Mouse (Mus musculus) left cerebral cortex, postnatal 14 days (tissue): ENCODE results near the gene Mapkapk3. TPM values are rescaled to one million over a fixed set of nuclear protein-coding genes. Genes with fewer than 3 reads are reported as not detected.
A peak's percentile ranks its signal among the peaks of the same experiment; 100 is the strongest.

ENCODE experiments used
- DNase-seq, 2 experiments: peaks; one replicate each; pipeline ENCODE4 v3.0.0; 2021 to 2022; ENCODE audit warnings: low spot score in 2 of 2, mixed read lengths in 1 of 2
- intact Hi-C: fragments of 180-260 bp; cut with DNase I; formaldehyde crosslinking; loops from one replicate; pipeline ENCODE4 v1.15.1; 2025
- total RNA-seq, 2 experiments: library from RNA; stranded (reverse); gene quantifications; 2 replicates each; pipeline ENCODE4 v1.2.3; 2021

The Mapkapk3 gene
- total RNA-seq, 2 experiments from 2014 or later: 2.4 to 2.7 TPM

DNA sequence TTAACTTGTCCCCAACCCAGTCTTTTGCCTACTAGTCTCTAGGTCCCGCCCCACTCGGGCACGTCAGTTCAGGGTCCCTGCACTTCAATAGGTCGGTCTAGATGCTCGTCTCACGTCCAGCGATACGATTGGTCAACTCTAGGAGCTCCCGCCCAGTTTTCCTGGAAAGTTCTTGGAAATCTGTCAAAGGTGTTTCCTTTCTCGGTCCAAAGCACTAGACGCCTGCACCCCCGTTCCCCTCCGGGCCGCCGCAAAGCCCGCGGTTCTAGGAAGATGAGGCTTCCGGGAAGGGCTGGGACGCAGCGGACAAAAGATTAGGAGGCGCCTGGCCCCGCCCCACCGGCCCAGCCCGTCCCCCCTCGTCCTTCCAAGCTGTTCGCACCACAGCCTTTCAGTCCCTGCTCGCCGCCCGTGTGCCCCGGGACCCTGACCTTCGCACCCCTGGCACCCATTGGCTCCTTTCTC, 6.9 kb upstream of the Mapkapk3 start:
- intact Hi-C loops: no loop called here
- DNase-seq: peak; percentile 93 to 94

DNA sequence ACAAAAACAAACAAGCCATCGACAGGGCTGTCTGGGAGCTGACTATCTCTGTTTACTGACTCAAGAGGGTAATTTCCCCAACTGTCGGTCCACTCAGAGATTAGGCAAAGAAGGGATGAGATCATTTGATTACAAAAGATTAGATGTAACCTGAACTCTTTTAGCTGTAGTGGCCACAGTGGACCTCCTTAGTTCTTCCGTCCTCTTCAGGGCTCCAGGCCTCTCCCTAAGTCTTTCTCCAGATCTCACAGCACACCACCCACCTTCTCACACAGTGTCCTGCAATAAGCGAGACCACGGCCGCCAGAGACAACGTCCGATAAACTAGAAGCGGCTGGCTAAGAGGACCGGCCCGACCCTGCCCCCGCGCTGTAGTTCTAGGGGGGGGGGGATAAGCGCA, 6.4 kb upstream of the Mapkapk3 start:
- intact Hi-C loops: no loop called here
- no peak for DNase-seq

DNA sequence AAGGTAGTCTGAATTCAATTTTAAA, 6.2 kb upstream of the Mapkapk3 start, which contains the start of gene Cish:
Gene Cish (plus strand): TSS at position 11 of the 25 bp plus-strand sequence.
- intact Hi-C loops: no loop called here

DNA sequence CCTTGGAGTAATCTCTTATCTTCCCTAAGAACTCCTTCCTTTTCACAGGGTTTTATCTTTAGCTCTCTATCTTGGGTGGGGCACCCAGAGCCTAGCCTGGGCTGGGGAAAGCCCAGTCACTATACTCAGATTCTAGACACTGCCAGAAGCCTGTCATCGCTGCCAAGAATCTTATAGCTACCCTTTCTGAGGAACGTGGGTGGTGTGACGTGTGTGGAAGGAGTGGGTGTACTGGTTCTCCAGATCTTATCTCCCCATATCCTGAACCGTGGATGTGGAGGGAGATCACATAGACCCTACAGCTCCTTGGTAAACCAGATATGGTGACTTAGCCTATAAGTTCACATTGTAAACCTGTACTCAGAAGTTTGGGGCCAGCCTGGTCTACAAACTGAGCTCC, 5.9 kb upstream of the Mapkapk3 start:
- peak; percentile 50 to 55 for DNase-seq
- intact Hi-C loops: loop anchor here (2.0 kb wide), 2 partner anchors 61 to 219 kb away; no protein-coding TSS in a partner anchor

More for the DNA sequence above, 6.2 kb upstream of the Mapkapk3 start, which contains the start of gene Cish:
- no peak for DNase-seq

DNA sequence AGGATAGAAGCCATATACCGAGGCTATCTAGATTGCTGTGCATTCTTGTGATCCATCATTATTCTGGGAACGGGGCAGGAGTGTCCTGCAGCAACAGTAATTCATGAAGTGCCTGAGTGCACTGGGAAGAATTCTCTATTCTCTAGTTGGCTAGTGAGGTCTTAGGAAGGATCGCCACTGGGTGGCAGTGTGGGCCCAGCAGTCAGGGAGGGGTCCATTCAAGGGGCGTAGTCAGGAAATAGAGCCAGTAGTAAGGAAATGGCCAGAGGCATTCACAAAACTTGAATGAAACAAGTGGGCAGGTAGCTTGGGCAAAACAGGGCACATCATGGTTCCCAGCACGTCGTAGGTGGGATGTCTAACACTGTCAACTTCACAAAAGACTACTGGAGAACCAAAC, 4.6 kb upstream of the Mapkapk3 start:
- DNase-seq: peak; percentile 70 to 81
- intact Hi-C loops: loop anchor here (1.0 to 5.0 kb wide), 5 partner anchors 42 to 392 kb away; no protein-coding TSS in a partner anchor

DNA sequence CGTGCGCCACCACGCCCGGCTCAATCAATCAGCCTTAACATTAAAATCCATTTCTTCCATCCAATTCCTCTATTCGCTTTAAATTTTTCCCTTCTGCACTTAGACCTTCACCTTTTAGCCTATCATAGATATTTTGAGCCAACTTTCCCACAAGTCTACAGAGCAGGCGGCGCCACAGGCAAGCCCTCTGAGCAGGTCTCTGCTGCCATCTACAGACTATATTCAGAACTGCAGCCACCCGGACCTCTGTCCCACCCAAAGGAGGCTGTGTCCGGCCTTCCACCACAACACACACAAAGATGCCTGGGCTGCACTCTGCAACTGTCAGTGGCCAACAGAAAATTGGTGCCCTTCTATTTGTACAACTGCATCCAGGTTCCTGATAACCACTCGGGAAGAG, 1.2 kb upstream of the Mapkapk3 start:
- intact Hi-C loops: loop anchor here (5.0 kb wide), 2 partner anchors 44 to 389 kb away; no protein-coding TSS in a partner anchor
- DNase-seq: peak; percentile 68 to 87

DNA sequence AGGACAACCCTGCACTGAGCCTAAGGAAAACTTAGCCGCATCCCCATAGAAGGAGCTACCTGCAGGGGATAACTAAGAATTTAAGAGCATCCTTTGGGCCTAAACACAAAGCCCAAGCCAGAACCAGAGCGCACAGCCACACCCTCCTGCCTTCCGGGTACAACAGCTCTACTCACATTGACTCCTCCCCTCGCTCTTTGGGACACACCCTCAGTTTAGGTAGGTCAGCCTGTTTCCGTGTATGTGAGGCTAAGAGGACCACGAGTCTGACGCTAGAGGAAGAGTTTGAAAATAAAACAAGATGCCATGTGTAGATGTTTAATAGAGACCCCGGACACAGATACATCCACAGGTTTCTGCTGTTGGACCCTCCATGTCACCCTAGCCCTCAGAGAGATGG, 966 bp downstream of the Mapkapk3 start:
- no peak for DNase-seq
- intact Hi-C loops: no loop called here

DNA sequence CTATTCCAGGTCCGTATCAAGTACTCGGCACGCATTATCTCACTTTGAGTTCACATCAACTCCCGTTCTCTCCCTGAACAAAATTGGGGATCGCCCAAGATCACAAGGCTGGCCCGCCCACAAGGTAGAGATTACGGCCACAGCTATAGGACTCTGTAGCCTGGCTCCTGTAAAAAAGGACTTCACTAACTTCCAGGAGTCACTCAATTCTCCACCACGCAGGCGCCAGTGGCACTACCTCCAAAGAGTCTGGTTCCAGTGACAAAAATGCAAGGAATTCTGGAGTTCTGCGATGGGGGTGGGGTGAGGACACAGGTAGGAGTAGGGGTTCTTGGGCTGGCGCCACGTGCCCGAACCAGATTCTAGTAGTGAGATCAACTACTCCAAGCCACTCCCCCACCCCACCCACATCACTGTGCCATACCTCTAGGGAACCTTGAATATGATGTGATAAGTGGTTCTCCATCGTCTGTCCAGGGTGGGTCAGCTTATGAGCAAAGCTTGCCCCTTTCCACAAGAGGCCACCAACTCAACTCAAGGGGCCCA, 1.5 kb downstream of the Mapkapk3 start:
- intact Hi-C loops: no loop called here
- no peak for DNase-seq

DNA sequence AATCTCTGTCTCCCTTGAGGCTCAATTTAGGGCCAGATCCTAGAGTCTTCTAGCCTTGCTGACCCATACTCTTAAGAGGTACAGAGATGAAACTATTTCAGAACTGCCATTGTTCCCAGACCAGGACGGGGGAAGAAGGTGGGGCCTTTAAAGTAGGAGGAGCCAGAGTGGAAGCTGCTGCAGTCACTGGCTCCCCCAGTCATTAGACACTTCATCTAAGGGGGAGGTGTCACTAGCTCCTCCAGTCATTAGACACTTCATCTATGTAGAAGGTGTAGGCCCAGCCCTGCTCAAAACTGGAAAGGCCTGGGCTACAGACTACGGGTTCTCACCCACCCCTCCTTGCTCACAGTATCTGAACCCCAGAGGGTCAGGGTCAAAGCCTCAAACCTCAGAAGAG, 2.4 kb downstream of the Mapkapk3 start:
- no peak for DNase-seq
- intact Hi-C loops: no loop called here

DNA sequence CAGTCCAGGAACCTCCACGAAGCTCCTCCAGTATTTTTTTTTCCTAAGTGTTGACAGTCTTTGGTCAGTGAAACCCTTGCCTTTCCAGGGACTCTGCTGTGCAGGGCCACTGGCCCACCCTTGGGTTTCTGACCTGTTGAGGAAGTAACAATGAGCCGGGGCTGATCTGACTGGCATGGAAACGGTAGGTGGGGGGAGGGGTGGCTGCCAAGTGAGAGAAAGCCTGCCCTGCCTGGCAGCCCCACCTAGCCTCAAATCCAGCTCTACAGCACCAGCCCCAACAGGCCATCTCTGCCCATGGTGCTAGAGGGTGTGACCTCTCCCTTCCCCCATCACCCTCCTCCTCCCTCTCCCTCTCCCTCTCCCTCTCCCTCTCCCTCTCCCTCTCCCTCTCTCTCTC, 4.7 kb downstream of the Mapkapk3 start:
- DNase-seq: no peak
- intact Hi-C loops: no loop called here

DNA sequence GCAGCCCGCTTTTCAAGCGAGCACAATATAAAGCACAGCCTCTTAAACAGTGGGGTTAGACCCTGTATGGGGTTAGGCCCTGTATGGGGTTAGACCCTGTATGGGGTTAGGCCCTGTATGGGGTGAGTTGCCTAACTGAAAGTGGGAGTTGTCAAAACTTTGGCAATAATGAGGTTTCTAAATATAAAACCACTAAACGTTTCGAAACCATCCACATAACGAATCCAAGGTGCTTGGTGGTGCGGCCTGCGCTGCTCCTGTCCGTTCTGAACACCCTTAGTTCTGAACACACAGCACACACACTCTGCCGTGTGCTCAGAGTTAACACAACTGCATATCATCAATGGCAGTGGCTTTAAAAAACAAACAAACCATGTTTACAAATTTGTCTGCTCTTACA, 6.7 kb downstream of the Mapkapk3 start:
- intact Hi-C loops: no loop called here
- no peak for DNase-seq

DNA sequence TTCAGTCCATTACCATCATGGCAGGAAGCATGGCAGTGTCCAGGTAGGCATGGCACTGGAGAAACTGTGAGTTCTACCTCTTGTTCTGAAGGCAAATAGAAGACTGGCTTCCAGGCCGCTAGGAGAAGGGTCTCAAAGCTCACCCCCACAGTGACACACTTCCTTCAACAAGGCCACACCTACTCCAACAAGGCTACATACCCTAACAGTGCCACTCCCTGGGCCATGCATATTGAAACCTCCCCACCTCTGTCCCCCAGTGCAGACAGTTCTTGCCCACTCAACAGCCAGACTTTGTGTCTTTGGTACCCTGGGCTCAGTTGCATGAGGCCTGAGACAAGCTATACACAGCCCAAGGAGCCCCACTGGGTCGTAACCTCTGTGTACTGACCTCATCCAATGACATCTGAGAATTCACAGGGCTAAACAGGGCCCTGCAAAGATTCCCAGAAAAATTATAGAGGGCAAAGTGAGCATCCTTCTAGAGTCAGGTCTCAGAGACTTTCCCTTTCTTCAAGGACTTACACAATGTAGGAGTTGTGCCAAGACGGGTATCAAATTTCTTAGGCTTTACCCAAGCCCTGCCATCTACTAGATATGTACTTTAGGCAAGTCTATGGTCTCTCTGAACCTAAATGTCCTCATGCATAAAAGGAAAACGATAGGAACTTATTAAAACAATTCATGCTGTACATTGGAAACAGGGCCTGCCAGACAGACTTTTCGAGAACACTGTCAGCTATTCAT, 8.3 kb downstream of the Mapkapk3 start:
- intact Hi-C loops: no loop called here
- no peak for DNase-seq

DNA sequence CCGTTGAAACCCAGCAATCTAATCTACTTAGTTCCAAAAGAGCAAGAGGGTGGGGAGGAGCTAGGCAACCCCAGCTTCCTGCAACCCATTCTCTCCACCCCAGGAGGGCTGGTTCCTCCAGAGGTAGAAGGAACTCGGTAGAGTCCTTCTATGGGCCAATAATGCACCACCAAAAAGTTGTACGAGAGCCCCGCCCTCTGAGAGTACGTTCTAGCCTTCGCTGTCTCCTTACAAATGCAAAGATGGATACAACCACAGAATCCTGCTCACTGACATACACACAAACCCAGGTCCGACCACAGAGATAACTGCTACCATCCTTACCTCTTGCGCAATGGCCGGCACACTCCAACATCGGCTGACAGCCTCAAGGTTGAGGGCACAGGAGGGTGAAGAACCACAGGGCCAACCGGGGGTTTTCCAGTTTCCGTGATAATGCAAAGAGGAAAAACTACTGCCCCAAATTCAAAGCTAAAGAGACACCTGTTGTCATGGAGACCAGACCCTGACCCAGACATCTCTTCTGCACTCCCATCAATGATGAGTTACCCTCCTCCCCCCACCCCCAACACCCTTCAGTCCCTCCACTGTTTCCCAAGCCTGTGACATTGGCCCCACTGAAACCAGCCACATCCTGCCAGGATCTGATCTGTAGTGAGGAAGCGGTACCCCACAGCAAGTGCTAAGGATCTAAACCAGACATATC, 9.2 kb downstream of the Mapkapk3 start:
- no peak for DNase-seq

DNA sequence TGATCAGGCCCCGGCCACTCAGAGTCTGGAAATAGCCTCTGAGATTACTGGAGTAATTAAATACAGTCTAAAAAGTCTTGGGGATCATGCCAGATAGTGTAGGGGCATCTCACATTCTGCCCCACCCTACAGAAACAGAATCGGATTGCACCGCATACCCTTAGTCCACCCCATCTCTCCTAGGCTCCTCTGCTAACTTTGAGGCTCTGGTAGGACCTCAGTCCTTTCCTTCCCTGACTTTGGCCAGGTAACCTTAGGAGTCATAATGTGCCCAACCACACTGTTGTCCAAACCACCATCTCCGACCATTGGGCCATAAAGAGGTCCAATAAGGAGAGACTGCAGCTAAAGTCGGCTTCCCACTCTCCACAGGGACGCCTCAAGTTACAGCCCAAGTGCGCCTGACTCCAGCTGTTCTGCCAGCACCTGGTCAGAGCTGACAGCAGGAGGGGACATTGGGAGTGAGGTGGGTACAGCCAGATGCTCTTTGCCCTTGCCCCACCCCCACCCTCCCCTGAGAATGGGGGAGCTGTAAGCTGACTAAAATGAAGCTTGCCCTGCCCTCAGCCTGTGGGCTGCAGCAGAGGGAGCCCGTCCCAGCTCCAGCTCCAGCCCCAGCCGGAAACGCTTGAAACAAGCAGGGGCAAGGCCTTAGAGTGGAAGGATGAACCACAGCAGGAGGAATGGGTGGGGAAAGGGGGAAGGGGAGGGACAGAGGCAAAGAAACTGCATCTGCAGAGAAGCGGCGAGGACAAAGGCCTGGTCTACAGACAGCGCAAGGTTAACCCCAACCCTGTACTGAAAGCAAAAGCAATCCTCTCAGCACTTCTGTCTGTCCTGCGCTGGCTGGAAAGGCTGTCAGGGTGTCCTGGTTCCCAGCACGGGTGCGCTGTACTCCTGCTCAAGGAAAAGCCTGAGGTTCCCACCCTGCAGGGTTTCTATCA, 10.0 kb downstream of the Mapkapk3 start:
- no peak for DNase-seq
- intact Hi-C loops: no loop called here

More for the DNA sequence above, 9.2 kb downstream of the Mapkapk3 start:
- intact Hi-C loops: no loop called here

DNA sequence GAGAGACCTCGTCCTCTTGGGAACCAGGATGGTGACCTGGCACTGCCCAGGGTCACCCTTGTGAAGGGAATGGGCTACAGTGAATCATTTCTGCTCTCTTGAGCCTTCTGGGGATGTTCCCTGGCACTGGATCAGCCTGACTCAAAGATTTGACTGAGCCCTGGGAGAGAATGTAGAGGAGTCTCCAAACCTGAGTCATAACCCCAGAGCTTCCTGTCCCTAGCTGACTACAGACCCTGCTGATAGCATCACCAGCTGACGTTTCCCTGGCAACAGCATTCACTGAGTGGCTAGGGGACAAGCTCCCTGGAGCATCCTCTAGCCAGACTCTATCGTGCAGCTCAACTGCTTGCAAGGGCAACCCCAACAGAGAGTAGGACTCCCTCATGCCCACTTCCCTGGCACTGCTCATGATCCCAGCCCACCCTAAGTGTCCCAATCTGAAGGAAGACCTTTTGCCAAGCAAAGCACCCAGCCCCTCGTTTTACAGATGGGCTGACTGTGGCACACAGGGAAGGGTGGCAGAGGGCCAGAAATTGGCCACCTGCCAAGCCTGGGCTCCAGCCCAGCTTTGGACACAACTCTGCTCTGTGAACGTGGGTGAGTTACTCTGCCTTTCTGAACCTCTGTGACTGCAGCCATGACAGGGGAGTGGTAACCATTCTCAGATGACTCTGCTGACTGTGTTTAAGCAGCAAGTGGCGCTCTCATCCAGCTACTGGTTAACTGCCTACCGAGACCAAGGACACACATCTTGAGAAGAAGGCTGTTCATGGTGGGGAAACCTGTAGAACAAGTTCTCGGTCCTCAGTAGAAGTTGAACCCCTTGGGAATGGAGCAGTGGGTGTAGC, 10.9 kb downstream of the Mapkapk3 start:
- intact Hi-C loops: no loop called here
- DNase-seq: no peak

DNA sequence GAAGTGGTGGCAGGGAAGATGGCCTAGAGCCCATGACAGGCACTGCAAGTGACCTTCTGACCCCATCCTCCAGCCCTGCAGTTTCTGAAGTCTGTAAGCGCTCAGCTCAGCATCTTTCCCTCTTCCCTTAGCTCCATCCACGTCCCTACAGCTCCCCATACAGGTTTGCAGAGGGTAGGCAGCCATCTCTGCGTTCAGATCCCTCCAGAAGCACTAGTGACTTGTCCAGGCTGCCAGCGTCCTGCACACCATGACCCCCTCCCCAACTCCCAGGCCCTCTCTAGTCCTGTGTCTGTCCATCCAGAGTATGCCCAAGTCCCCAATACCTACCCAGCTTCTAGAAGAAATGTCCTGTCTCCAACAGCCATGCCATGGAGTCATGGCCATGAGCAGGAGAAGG, 11.6 kb downstream of the Mapkapk3 start:
- DNase-seq: peak in 1 of 2 experiments; percentile 56
- intact Hi-C loops: no loop called here

DNA sequence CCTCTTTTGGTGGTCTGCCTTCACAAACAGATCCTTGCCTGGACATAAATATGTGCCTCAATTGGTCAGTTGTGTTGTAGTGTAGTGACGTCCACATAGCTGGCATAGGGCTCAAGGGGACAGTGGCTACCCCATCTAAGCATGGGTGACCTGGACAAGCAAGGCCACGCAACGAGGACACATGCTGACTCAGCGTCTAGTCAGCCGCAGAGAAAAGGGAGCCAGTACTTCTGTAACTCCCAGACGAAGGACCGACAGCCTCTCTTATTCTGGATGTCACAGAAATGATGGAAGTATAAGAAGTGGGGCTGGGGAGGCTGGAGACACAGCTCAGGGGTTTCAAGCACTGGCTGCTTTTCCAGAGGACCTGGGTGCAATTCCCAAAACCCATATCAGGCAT, 12.1 kb downstream of the Mapkapk3 start:
- intact Hi-C loops: no loop called here
- no peak for DNase-seq

DNA sequence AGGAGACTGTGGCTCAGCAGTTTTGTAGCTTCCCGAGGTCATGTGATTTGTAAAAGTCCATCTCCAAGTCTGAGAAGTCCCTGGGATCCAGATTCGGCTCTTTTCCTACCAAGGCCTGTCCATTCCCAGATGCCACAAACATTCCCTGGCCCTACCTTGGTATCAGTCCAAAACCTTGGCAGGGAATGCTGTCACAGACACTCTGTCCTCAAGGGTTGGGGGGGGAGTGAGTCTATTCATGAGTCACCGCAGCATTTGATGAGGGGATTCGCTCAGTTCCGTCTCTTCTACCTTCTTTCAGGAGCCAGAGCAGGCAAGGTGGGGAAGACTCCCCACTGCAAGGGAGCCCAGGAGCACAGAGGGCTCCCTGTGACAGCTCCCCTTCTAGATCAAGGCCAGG, 14.0 kb downstream of the Mapkapk3 start:
- no peak for DNase-seq
- intact Hi-C loops: no loop called here

DNA sequence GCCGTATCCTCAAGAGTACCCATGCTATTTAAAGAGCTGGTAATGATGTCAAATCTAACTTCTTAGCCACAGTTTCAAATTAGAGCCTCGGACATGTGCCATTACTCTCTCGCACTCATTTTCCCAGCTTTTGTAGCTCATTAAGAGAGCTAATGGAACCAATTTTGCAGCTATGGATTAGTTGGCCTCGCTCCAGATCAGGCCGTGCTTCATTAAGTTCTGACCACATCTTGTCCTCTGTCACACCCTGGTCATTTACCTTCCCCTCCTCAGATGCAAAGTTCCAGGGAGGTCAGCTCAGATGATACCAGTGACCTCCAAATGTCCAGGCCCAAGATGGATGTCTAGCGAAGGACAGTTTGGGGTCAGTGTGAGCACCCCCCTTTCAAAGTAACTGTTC, 14.9 kb downstream of the Mapkapk3 start:
- intact Hi-C loops: no loop called here
- no peak for DNase-seq
